Mouse (Mus musculus) hindbrain, embryonic 15.5 days (tissue): Measurements from ENCODE around the gene Rnase9. TPM values are rescaled to one million over a fixed set of nuclear protein-coding genes. Genes with fewer than 3 reads are reported as not detected.

Source experiments
- ATAC-seq: fragments of 200-750 bp; cut with Nextera tagmentation; 2 replicates; pipeline ENCODE4 v1.8.0; 2017; ENCODE audit warnings: low read depth, moderate number of reproducible peaks, moderate TSS enrichment; ENCODE audit not compliant: low FRiP score
- H3K27ac ChIP-seq: fragments of 300-500 bp; sonication (generic); replicated peaks from 2 replicates; pipeline ENCODE4 v1.5.1; 2015; ENCODE audit warnings: mild to moderate bottlenecking, inconsistent platforms
- H3K27me3 ChIP-seq: fragments of 300-500 bp; sonication (generic); 2 replicates; pipeline ENCODE4 v1.6.1; 2015; ENCODE audit warnings: control low read depth, inconsistent platforms
- H3K36me3 ChIP-seq: fragments of 300-500 bp; sonication (generic); 2 replicates; pipeline ENCODE4 v1.6.1; 2015; ENCODE audit warnings: control low read depth, inconsistent platforms
- H3K4me1 ChIP-seq: fragments of 300-500 bp; sonication (generic); replicated peaks from 2 replicates; pipeline ENCODE4 v1.6.1; 2015; ENCODE audit warnings: control low read depth, inconsistent platforms
- H3K4me2 ChIP-seq: fragments of 300-500 bp; sonication (generic); 2 replicates; pipeline ENCODE4 v1.6.1; 2015; ENCODE audit warnings: moderate library complexity, mild to moderate bottlenecking, inconsistent platforms
- H3K4me3 ChIP-seq: fragments of 300-500 bp; sonication (generic); 2 replicates; pipeline ENCODE4 v1.5.1; 2015; ENCODE audit warnings: mild to moderate bottlenecking, inconsistent platforms
- H3K9ac ChIP-seq: fragments of 300-500 bp; sonication (generic); 2 replicates; pipeline ENCODE4 v1.6.1; 2015; ENCODE audit warnings: inconsistent platforms
- H3K9me3 ChIP-seq: fragments of 300-500 bp; sonication (generic); 2 replicates; pipeline ENCODE4 v1.6.1; 2016; ENCODE audit warnings: control low read depth, inconsistent platforms
- WGBS: fragments of 180-500 bp; shearing (Covaris S2); methylation state at CpG from one replicate; pipeline ENCODE4 v1.1.7; 2015; 5-methylcytosine and 5-hydroxymethylcytosine counted together
- polyA plus RNA-seq: library from polyadenylated mRNA; unstranded; fragments of >200 nt; fragmentation: Nextera tagmentation; extraction: Ambion mirVana; gene quantifications from 2 replicates; pipeline ENCODE4 v1.2.1, GENCODE M21; 2015

The Rnase9 gene
- not detected in 2 replicates for polyA plus RNA-seq

GRCm38 (mm10) chr14:51041769-51042168, at the start of gene Rnase9:
TSS of gene Rnase9 (minus strand) at chr14:51041869.
- no peaks in the 10 kb centered on the region for H3K27me3 ChIP-seq
- H3K27ac ChIP-seq = no peak within 1 kb of the TSS
- no peak within 1 kb of the TSS for H3K4me3 ChIP-seq
- no peaks in the 10 kb centered on the region for H3K36me3 ChIP-seq
- H3K4me2 ChIP-seq = no peak within 1 kb of the TSS
- 61% methylated on average over 6 of the region's 6 CpGs for WGBS
- no peaks in the 10 kb centered on the region for H3K4me1 ChIP-seq
- H3K9ac ChIP-seq = no peak within 1 kb of the TSS
- no peak for ATAC-seq
- H3K9me3 ChIP-seq = no peaks in the 10 kb centered on the region

GRCm38 (mm10) chr14:51090077-51090781, 48.6 kb upstream of the Rnase9 start:
- H3K27me3 ChIP-seq = no peaks in the 10 kb centered on the region
- peak overlapping the region; percentile 73 for H3K4me2 ChIP-seq
- H3K4me1 ChIP-seq = peaks cover 11% of the 10 kb centered on the region; the same call in 1 of the 2 replicates
- peak overlapping the region; percentile 61 for H3K4me3 ChIP-seq
- under 1% methylated on average over 27 of the region's 27 CpGs for WGBS
- ATAC-seq = peak; percentile 57
- no peaks in the 10 kb centered on the region for H3K36me3 ChIP-seq
- peak overlapping the region; percentile 76 for H3K27ac ChIP-seq
- peak overlapping the region; percentile 60 for H3K9ac ChIP-seq
- no peaks in the 10 kb centered on the region for H3K9me3 ChIP-seq

GRCm38 (mm10) chr14:51089674-51090076, 48.0 kb upstream of the Rnase9 start:
- peak overlapping the region; percentile 76 for H3K27ac ChIP-seq
- H3K27me3 ChIP-seq = no peaks in the 10 kb centered on the region
- WGBS = under 1% methylated on average over 15 of the region's 15 CpGs
- ATAC-seq = no peak
- peak overlapping the region; percentile 73 for H3K4me2 ChIP-seq
- peak overlapping the region; percentile 61 for H3K4me3 ChIP-seq
- H3K36me3 ChIP-seq = no peaks in the 10 kb centered on the region
- H3K9me3 ChIP-seq = no peaks in the 10 kb centered on the region
- peaks cover 11% of the 10 kb centered on the region; the same call in 1 of the 2 replicates for H3K4me1 ChIP-seq
- peak overlapping the region; percentile 55 for H3K9ac ChIP-seq

GRCm38 (mm10) chr14:51088970-51089673, 47.5 kb upstream of the Rnase9 start:
- Histone ChIP-seq H3K4me1 (peaks cover 11% of the 10 kb centered on the region), H3K4me2 (peak overlapping the region; percentile 73), H3K27me3 (peaks cover 5% of the 10 kb centered on the region), H3K4me3 (peak overlapping the region; percentile 61), H3K9ac (peak overlapping the region; percentile 55), H3K9me3 (no peaks in the 10 kb centered on the region), H3K36me3 (no peaks in the 10 kb centered on the region), H3K27ac (peak overlapping the region; percentile 76)
- WGBS = under 1% methylated on average over 34 of the region's 34 CpGs
- peak; percentile 96 for ATAC-seq

- peaks cover 11% of the 10 kb centered on the region for H3K27me3 ChIP-seq
- WGBS = 1% methylated on average over 23 of the region's 23 CpGs
- ATAC-seq = peak; percentile 19
- H3K27ac ChIP-seq = peak overlapping the region; percentile 76
- peak overlapping the region; percentile 61 for H3K4me3 ChIP-seq
- peaks cover 19% of the 10 kb centered on the region for H3K4me1 ChIP-seq
- peak overlapping the region; percentile 73 for H3K4me2 ChIP-seq
- H3K9ac ChIP-seq = peak overlapping the region; percentile 50
- H3K9me3 ChIP-seq = no peaks in the 10 kb centered on the region
- H3K36me3 ChIP-seq = no peaks in the 10 kb centered on the region
Measured at GRCm38 (mm10) chr14:51088166-51088969, 46.7 kb upstream of the Rnase9 start.

- Histone ChIP-seq H3K4me3 (peak overlapping the region; percentile 61), H3K27ac (0 out of 2 replicates have a peak overlapping the region, but pooled peaks have one; percentile 53), H3K9ac (peak overlapping the region; percentile 50; the same call in 1 of the 2 replicates), H3K27me3 (peaks cover 14% of the 10 kb centered on the region), H3K9me3 (no peaks in the 10 kb centered on the region), H3K36me3 (no peaks in the 10 kb centered on the region), H3K4me2 (peak overlapping the region; percentile 73), H3K4me1 (peaks cover 24% of the 10 kb centered on the region)
- ATAC-seq = no peak
- WGBS = 10% methylated on average over 9 of the region's 9 CpGs
Measured at GRCm38 (mm10) chr14:51087762-51088161, 46.1 kb upstream of the Rnase9 start.

GRCm38 (mm10) chr14:51085911-51086310, 44.2 kb upstream of the Rnase9 start:
- 82% methylated on average over 4 of the region's 4 CpGs for WGBS
- H3K4me2 ChIP-seq = no peak overlapping the region
- H3K9me3 ChIP-seq = no peaks in the 10 kb centered on the region

GRCm38 (mm10) chr14:51085086-51085485, 43.4 kb upstream of the Rnase9 start:
- H3K36me3 ChIP-seq = no peaks in the 10 kb centered on the region
- ATAC-seq = no peak
- WGBS = 82% methylated on average over 2 of the region's 2 CpGs
- H3K27ac ChIP-seq = no peak overlapping the region
- no peak overlapping the region for H3K9ac ChIP-seq
- H3K27me3 ChIP-seq = peaks cover 14% of the 10 kb centered on the region
- H3K4me3 ChIP-seq = no peak overlapping the region
- no peaks in the 10 kb centered on the region for H3K9me3 ChIP-seq
- no peak overlapping the region for H3K4me2 ChIP-seq
- peaks cover 16% of the 10 kb centered on the region for H3K4me1 ChIP-seq

More at GRCm38 (mm10) chr14:51085911-51086310, 44.2 kb upstream of the Rnase9 start:
- peaks cover 14% of the 10 kb centered on the region for H3K27me3 ChIP-seq
- H3K36me3 ChIP-seq = no peaks in the 10 kb centered on the region
- peaks cover 16% of the 10 kb centered on the region for H3K4me1 ChIP-seq
- ATAC-seq = no peak
- no peak overlapping the region for H3K9ac ChIP-seq
- H3K4me3 ChIP-seq = no peak overlapping the region
- H3K27ac ChIP-seq = no peak overlapping the region

GRCm38 (mm10) chr14:51083805-51084204, 42.1 kb upstream of the Rnase9 start:
- WGBS = 11% methylated on average over 7 of the region's 7 CpGs
- no peak for ATAC-seq
- peak overlapping the region; percentile 93 for H3K4me2 ChIP-seq
- H3K27me3 ChIP-seq = peaks cover 14% of the 10 kb centered on the region
- 0 out of 2 replicates have a peak overlapping the region, but pooled peaks have one; percentile 57 for H3K9ac ChIP-seq
- H3K36me3 ChIP-seq = no peaks in the 10 kb centered on the region
- peaks cover 16% of the 10 kb centered on the region for H3K4me1 ChIP-seq
- peak overlapping the region; percentile 57 for H3K4me3 ChIP-seq
- no peak overlapping the region for H3K27ac ChIP-seq
- H3K9me3 ChIP-seq = no peaks in the 10 kb centered on the region

- 3% methylated on average over 40 of the region's 40 CpGs for WGBS
- H3K27ac ChIP-seq = no peak overlapping the region; the same call in 1 of the 2 replicates
- peak; percentile 73 for ATAC-seq
Measured at GRCm38 (mm10) chr14:51082599-51083581, 41.2 kb upstream of the Rnase9 start.

GRCm38 (mm10) chr14:51081035-51081434, 39.4 kb upstream of the Rnase9 start:
- Histone ChIP-seq H3K27me3 (peaks cover 14% of the 10 kb centered on the region), H3K27ac (no peak overlapping the region), H3K4me1 (peaks cover 13% of the 10 kb centered on the region), H3K9ac (no peak overlapping the region), H3K9me3 (no peaks in the 10 kb centered on the region), H3K4me2 (no peak overlapping the region), H3K4me3 (no peak overlapping the region), H3K36me3 (no peaks in the 10 kb centered on the region)
- 93% methylated on average over 2 of the region's 2 CpGs for WGBS
- no peak for ATAC-seq

More at GRCm38 (mm10) chr14:51082599-51083581, 41.2 kb upstream of the Rnase9 start:
- H3K36me3 ChIP-seq = no peaks in the 10 kb centered on the region
- H3K9ac ChIP-seq = peak overlapping the region; percentile 57
- H3K27me3 ChIP-seq = peaks cover 14% of the 10 kb centered on the region
- H3K4me2 ChIP-seq = peak overlapping the region; percentile 93
- peaks cover 13% of the 10 kb centered on the region for H3K4me1 ChIP-seq
- no peaks in the 10 kb centered on the region for H3K9me3 ChIP-seq
- peak overlapping the region; percentile 57 for H3K4me3 ChIP-seq
